Mouse (Mus musculus) neural tube, embryonic 15.5 days (tissue): ENCODE results near the gene Cyp11a1. TPM values are rescaled to one million over a fixed set of nuclear protein-coding genes. Genes with fewer than 3 reads are reported as not detected.

Source experiments
- ATAC-seq: fragments of 200-750 bp; cut with Nextera tagmentation; 2 replicates; pipeline ENCODE4 v1.8.0; 2017; ENCODE audit warnings: mild to moderate bottlenecking, moderate TSS enrichment, moderate library complexity; ENCODE audit not compliant: low FRiP score
- H3K27ac ChIP-seq: fragments of 300-500 bp; sonication (generic); replicated peaks from 2 replicates; pipeline ENCODE4 v1.5.1; 2015; ENCODE audit warnings: mild to moderate bottlenecking, inconsistent platforms
- H3K27me3 ChIP-seq: fragments of 300-500 bp; sonication (generic); replicated peaks from 2 replicates; pipeline ENCODE4 v1.6.1; 2015; ENCODE audit warnings: inconsistent platforms
- H3K36me3 ChIP-seq: fragments of 300-500 bp; sonication (generic); 2 replicates; pipeline ENCODE4 v1.6.1; 2015; ENCODE audit warnings: inconsistent platforms
- H3K4me1 ChIP-seq: fragments of 300-500 bp; sonication (generic); 2 replicates; pipeline ENCODE4 v1.6.1; 2015; ENCODE audit warnings: inconsistent platforms
- H3K4me2 ChIP-seq: fragments of 300-500 bp; sonication (generic); 2 replicates; pipeline ENCODE4 v1.6.1; 2015; ENCODE audit warnings: inconsistent platforms, mild to moderate bottlenecking, moderate library complexity
- H3K4me3 ChIP-seq: fragments of 300-500 bp; sonication (generic); replicated peaks from 2 replicates; pipeline ENCODE4 v1.5.1; 2015; ENCODE audit warnings: mild to moderate bottlenecking, inconsistent platforms
- H3K9ac ChIP-seq: fragments of 300-500 bp; sonication (generic); replicated peaks from 2 replicates; pipeline ENCODE4 v1.6.1; 2015; ENCODE audit warnings: mild to moderate bottlenecking, inconsistent platforms
- H3K9me3 ChIP-seq: fragments of 300-500 bp; sonication (generic); replicated peaks from 2 replicates; pipeline ENCODE4 v1.6.1; 2016; ENCODE audit warnings: inconsistent platforms
- WGBS: fragments of 180-500 bp; shearing (Covaris S2); methylation state at CpG from one replicate; pipeline ENCODE4 v1.1.7; 2015; ENCODE audit warnings: mixed read lengths; 5-methylcytosine and 5-hydroxymethylcytosine counted together
- polyA plus RNA-seq: library from polyadenylated mRNA; unstranded; fragments of >200 nt; fragmentation: Nextera tagmentation; extraction: Ambion mirVana; gene quantifications from 2 replicates; pipeline ENCODE4 v1.2.1, GENCODE M21; 2015

The Cyp11a1 gene
- polyA plus RNA-seq, 1 experiment from 2014 or later, result 1.9 TPM

GRCm38 (mm10) chr9:57965281-57966185 is 40.7 kb upstream of the Cyp11a1 start:
- H3K4me3 ChIP-seq, result no peak overlapping the region
- ATAC-seq, result no peak
- no peak overlapping the region; the same call in 1 of the 2 replicates for H3K27ac ChIP-seq
- H3K4me1 ChIP-seq, result no peaks in the 10 kb centered on the region
- WGBS, result 75% methylated on average over 12 of the region's 12 CpGs
- no peak overlapping the region for H3K9ac ChIP-seq
- peaks cover 14% of the 10 kb centered on the region for H3K36me3 ChIP-seq
- H3K9me3 ChIP-seq, result no peaks in the 10 kb centered on the region
- H3K4me2 ChIP-seq, result no peak overlapping the region
- no peaks in the 10 kb centered on the region for H3K27me3 ChIP-seq

- H3K36me3 ChIP-seq, result no peaks in the 10 kb centered on the region
- WGBS, result 81% methylated on average over 14 of the region's 14 CpGs
- H3K27ac ChIP-seq, result no peak overlapping the region
- no peaks in the 10 kb centered on the region for H3K9me3 ChIP-seq
- 0 out of 2 replicates have a peak, but pooled peaks cover 2% of the 10 kb centered on the region for H3K4me1 ChIP-seq
- no peak overlapping the region for H3K4me2 ChIP-seq
- no peak overlapping the region for H3K4me3 ChIP-seq
- H3K9ac ChIP-seq, result no peak overlapping the region
- ATAC-seq, result no peak
- no peaks in the 10 kb centered on the region for H3K27me3 ChIP-seq
Measured at GRCm38 (mm10) chr9:57967237-57967960, 38.8 kb upstream of the Cyp11a1 start.

DNA sequence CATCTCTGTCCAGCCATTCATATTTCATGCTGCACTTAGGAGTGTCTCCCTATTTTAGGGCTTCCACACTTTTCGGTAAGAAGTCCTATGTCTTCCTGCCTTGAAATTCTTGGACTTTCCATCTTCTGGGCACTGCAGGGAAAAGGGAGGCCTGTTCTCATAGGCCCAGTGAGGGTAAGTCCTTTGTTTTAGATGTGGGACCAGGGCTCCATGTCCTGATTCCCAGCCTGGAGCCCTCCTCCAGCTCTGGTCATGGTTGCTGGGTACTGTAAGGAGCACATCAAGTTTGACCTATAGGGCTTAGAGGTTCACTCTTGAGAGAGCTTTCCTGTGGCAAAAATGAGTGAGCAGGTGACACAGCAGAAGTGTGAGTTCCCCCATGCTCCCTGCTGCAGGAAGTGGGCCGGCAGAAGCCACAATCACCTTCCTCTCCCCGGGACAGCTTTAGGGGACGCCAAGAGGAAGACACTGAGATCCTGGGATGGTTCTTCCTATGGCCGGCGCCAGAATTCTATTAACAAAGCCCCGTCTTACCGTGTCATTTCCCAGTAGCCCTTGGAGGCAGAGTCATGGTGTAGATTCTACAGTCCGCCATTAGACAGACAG is 37.9 kb upstream of the Cyp11a1 start:
- Histone ChIP-seq H3K9me3 (no peaks in the 10 kb centered on the region), H3K4me1 (0 out of 2 replicates have a peak, but pooled peaks cover 2% of the 10 kb centered on the region), H3K36me3 (no peaks in the 10 kb centered on the region), H3K27ac (no peak overlapping the region), H3K27me3 (no peaks in the 10 kb centered on the region), H3K4me2 (no peak overlapping the region), H3K9ac (no peak overlapping the region), H3K4me3 (no peak overlapping the region)
- ATAC-seq, result no peak
- 79% methylated on average over 9 of the region's 9 CpGs for WGBS

DNA sequence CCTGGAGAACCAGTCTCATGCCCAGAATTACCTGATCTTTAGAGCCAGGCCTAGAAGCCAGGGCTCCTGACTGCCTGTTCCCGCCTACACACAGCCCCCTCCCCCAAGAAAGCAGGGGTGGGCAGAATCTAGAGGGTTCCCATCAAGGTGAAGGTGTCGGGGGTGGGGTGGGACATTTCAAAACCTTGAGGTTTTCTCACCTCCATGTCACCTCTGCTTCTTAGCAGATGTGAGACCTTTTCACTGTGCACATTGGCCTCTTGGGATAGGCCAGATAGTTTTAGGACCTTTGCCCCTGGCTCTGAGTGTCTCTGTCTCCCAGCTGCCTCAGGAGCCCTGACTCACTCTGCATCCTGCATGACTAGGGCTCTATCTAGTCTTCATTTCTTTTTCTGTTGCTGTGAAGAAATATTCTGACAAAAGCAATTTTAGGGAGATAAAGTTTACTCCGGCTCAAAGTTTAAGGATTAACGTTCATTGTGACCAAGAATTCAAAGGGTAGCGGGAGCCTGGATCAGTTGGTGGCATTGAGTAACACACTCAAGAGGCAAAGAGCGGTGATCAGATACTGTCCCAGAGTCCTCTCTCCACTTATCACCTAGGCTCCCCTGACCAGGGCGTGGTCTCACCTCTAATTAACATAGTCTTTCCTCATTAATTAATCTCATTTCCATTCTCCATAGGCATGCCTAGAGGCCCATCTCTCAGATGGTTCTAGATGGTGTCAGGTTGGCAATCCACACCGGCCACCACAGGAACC is 37.2 kb upstream of the Cyp11a1 start:
- no peak overlapping the region for H3K27ac ChIP-seq
- no peaks in the 10 kb centered on the region for H3K36me3 ChIP-seq
- H3K9ac ChIP-seq, result no peak overlapping the region
- no peaks in the 10 kb centered on the region for H3K9me3 ChIP-seq
- 90% methylated on average over 8 of the region's 8 CpGs for WGBS
- no peak for ATAC-seq
- H3K27me3 ChIP-seq, result no peaks in the 10 kb centered on the region
- 0 out of 2 replicates have a peak, but pooled peaks cover 2% of the 10 kb centered on the region for H3K4me1 ChIP-seq
- no peak overlapping the region for H3K4me3 ChIP-seq
- H3K4me2 ChIP-seq, result no peak overlapping the region

DNA sequence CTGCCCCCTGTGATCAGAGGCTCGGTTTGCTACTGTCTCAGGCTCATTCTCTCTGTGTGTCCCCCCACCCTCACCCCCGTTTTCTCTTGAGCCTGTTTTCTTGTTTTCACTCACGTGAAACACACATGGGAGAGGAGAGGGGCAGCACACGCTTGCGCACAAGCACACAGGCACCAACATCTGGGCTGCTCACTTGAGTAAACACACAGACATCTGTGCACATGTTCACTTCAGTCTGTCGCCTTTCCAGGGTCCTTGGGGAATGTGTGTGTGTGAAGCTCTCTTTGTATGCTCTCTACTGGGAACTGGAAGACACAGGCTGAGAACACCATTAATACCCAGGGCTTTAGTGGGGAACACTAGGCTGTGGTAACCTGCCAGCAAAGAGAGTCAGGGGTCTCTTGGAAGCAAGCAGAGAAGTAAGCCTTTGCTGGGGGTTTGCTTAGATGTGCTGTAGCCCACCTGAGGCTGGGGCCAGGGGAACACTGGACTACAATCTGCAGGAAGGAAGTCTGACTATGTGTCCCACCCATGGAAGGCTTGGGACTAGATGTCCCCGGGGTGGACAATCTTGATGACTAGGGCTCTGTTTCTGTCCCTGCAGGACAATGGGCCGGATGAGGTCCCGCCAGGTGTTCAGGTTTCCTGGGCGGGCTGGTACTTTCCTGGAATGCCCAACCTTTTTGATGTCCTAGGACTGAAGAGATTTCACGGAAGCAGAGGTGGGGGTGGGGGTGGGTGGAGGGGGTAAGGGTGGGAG is 36.3 kb upstream of the Cyp11a1 start:
- H3K4me3 ChIP-seq, result no peak overlapping the region
- H3K36me3 ChIP-seq, result no peaks in the 10 kb centered on the region
- H3K9ac ChIP-seq, result no peak overlapping the region
- H3K9me3 ChIP-seq, result no peaks in the 10 kb centered on the region
- no peaks in the 10 kb centered on the region for H3K27me3 ChIP-seq
- WGBS, result 76% methylated on average over 11 of the region's 11 CpGs
- H3K27ac ChIP-seq, result no peak overlapping the region
- H3K4me1 ChIP-seq, result 0 out of 2 replicates have a peak, but pooled peaks cover 2% of the 10 kb centered on the region
- ATAC-seq, result no peak
- no peak overlapping the region for H3K4me2 ChIP-seq

DNA sequence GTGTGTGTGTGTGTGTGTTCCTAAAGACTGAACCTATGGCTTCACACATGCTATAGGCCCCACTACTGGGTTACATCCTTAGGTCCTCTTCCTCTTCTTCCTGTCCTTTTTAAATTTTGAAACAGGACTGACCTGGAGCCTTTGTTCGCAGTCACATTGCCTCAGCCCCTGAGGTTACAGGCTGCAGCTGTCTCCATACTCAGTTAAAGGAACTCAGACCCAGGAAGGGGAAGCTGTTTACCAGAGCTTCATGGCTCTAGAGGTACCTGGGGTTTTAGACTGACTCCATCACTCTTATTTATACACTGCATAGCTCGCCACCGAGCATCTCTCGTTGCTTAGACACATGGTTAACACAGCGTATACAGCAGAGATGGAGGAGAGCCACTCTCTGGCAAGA is 34.8 kb upstream of the Cyp11a1 start:
- WGBS, result 93% methylated on average over 5 of the region's 5 CpGs

GRCm38 (mm10) chr9:57972141-57972591 is 34.0 kb upstream of the Cyp11a1 start:
- Histone ChIP-seq H3K4me2 (no peak overlapping the region), H3K36me3 (no peaks in the 10 kb centered on the region), H3K4me1 (0 out of 2 replicates have a peak, but pooled peaks cover 2% of the 10 kb centered on the region), H3K9me3 (no peaks in the 10 kb centered on the region), H3K27me3 (no peaks in the 10 kb centered on the region), H3K4me3 (no peak overlapping the region), H3K9ac (no peak overlapping the region), H3K27ac (no peak overlapping the region)
- ATAC-seq, result no peak
- WGBS, result 77% methylated on average over 9 of the region's 9 CpGs

More for the DNA sequence above, 34.8 kb upstream of the Cyp11a1 start:
- Histone ChIP-seq H3K9me3 (no peaks in the 10 kb centered on the region), H3K36me3 (no peaks in the 10 kb centered on the region), H3K27me3 (no peaks in the 10 kb centered on the region), H3K4me2 (no peak overlapping the region), H3K4me3 (no peak overlapping the region), H3K27ac (no peak overlapping the region), H3K4me1 (0 out of 2 replicates have a peak, but pooled peaks cover 2% of the 10 kb centered on the region), H3K9ac (no peak overlapping the region)
- ATAC-seq, result no peak

DNA sequence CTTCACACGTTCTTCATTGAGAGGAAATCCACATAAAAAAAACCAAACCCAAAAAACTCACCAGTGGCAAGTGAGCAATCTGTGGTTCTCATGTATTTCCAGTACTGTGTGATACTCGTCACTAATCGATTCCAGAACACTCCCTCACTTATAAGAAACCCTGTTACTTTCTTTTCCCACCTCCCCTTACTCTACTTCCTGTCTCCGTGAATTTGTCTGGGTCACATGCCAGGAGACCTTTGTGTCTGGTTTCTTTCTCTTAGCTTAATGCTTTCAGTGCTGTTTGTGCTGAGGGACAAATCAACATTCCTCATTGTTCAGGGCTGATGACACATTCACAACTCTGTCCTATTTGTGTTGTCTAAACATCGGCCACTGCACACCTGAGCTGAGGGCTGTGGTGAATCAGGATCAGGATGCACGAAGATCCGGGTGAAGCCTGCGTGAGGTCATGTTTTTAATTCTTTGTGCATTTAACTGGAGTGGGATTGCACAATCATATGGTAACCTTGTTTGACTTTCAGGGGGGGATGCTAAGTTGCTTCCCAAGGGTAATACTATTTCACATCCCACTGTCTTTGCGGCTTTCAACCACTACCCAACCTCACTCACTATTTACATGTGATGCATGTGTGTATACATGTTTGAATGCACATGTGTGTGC is 33.3 kb upstream of the Cyp11a1 start:
- Histone ChIP-seq H3K4me1 (0 out of 2 replicates have a peak, but pooled peaks cover 2% of the 10 kb centered on the region), H3K4me3 (no peak overlapping the region), H3K27ac (no peak overlapping the region), H3K4me2 (no peak overlapping the region), H3K27me3 (no peaks in the 10 kb centered on the region), H3K9ac (no peak overlapping the region), H3K9me3 (no peaks in the 10 kb centered on the region), H3K36me3 (no peaks in the 10 kb centered on the region)
- no peak for ATAC-seq
- 73% methylated on average over 9 of the region's 9 CpGs for WGBS

- H3K9me3 ChIP-seq, result no peaks in the 10 kb centered on the region
- no peak overlapping the region for H3K4me3 ChIP-seq
- WGBS, result 84% methylated on average over 6 of the region's 6 CpGs
- no peak overlapping the region for H3K27ac ChIP-seq
- ATAC-seq, result no peak
- H3K36me3 ChIP-seq, result no peaks in the 10 kb centered on the region
- no peak overlapping the region for H3K9ac ChIP-seq
- H3K4me2 ChIP-seq, result no peak overlapping the region
- H3K4me1 ChIP-seq, result 0 out of 2 replicates have a peak, but pooled peaks cover 2% of the 10 kb centered on the region
- no peaks in the 10 kb centered on the region for H3K27me3 ChIP-seq
Measured at GRCm38 (mm10) chr9:57973440-57974066, 32.7 kb upstream of the Cyp11a1 start.

DNA sequence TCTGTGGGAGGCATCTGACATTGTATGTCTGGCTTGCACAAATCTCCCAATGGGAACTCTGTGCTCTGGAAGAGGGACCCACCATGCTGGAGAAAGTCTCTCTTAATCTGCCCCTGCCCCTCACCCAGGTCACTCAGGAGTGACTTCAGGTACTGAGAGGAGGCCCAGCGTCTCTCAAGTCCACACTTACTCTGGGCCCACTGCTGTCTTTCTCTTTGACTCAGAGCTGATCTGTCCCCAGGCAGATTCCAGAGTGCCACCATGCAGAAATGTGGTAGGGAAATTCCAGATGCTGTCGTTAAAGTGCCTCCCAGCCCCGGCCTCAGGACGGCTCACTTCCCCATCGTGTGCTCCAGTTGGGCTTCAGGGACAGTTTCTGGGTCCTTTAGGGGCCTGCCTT is 32.0 kb upstream of the Cyp11a1 start:
- Histone ChIP-seq H3K27ac (no peak overlapping the region), H3K9ac (no peak overlapping the region), H3K4me2 (no peak overlapping the region), H3K9me3 (no peaks in the 10 kb centered on the region), H3K4me1 (0 out of 2 replicates have a peak, but pooled peaks cover 2% of the 10 kb centered on the region), H3K36me3 (no peaks in the 10 kb centered on the region), H3K27me3 (no peaks in the 10 kb centered on the region), H3K4me3 (no peak overlapping the region)
- ATAC-seq, result no peak
- 67% methylated on average over 5 of the region's 5 CpGs for WGBS
